Mouse (Mus musculus) megakaryocyte, embryonic 14.5 days (primary cell): ENCODE results near the gene Dytn.

Experiments used
- FLI1 ChIP-seq: IDR thresholded peaks from 2 replicates; pipeline ENCODE4 v1.6.1; 2012; ENCODE audit warnings: low read length, inconsistent platforms, mixed read lengths
- GATA1 ChIP-seq: IDR thresholded peaks from 3 replicates; pipeline ENCODE4 v1.6.1; 2012; ENCODE audit warnings: mixed read lengths, low read length, inconsistent platforms, borderline replicate concordance

DNA sequence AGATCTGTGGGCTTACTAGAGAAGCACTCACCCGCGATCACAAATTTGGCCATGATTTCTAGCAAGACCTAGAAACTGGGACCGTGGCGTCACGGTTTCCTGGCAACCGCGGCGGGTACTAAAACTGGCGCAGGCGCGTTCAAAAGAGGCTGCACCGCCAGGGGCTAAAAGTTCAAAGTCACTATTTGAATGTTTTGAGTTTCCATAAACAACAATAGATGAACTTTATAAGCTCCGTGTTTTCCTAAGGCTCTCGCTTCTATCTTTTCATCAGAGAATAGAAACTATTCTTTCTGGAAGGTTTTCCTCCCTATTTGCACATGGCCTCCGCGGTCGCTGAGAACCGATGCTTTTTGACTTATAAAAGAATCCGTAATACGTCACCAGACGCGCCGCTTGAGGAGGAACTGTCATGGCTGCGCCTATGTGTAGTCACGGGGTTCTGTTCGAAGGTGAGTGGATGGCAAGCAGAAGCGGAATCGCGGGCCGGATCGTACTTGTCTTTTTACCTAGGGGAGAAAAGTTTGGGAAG, 43.6 kb upstream of the Dytn start, which contains the start of the genes Mdh1b and Fastkd2:
- TF ChIP-seq GATA1: no peak
- TF ChIP-seq FLI1: no peak
